Mouse (Mus musculus): ENCODE results near the gene Ak6. TPM values are rescaled to one million over a fixed set of nuclear protein-coding genes. Genes with fewer than 3 reads are reported as not detected.

The Ak6 gene
- 17.4 and 20.7 TPM in 2 replicates for polyA plus RNA-seq (2012; rRNA removed)

DNA sequence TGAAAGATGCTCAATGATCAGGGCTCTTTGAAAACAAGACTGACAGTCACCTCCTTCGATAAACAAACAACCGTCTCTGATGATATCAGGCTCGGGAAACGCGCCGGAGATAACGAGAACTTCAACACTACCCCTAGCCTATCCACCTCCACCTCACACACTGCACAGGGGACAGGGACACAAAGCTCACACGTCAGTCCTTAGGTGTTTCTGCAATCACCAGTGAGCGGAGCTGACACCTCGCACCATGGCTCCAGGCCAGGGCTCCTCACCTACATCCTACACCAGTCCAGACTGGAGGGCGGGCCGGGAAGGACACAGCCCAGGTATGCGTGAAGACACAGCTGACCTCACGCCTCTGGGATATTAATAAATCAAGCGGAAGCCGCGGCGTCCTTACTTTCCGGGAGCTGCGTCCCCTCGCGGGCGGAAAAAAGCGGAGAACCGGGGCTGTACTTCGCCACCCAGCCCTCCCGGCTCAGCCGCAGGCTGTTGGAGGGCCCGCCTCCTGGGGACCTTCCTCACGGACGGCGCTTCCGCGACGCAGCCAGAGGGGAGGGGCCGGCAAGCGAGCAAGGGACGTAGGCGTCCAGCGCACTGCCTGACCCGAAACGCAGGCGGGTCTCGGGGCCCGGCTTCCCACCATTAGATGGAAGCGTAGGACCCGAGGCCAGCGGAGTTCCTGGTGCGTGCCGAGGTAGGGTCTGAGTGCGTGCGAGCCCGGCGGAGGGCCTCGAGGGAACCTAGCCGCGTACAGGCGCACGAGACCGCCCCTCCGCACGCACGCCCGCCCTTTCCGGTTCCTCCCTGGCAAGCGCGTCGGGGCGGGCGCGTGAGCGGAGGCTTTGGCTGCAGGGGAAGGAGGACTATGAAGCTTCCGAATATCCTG lies at the start of gene Ak6, which contains the start of gene Rad17:
Gene Ak6 (plus strand): TSS at position 430 of the 889 bp plus-strand sequence.
Gene Rad17 (minus strand): TSS at position 502 of the 889 bp plus-strand sequence.

DNA sequence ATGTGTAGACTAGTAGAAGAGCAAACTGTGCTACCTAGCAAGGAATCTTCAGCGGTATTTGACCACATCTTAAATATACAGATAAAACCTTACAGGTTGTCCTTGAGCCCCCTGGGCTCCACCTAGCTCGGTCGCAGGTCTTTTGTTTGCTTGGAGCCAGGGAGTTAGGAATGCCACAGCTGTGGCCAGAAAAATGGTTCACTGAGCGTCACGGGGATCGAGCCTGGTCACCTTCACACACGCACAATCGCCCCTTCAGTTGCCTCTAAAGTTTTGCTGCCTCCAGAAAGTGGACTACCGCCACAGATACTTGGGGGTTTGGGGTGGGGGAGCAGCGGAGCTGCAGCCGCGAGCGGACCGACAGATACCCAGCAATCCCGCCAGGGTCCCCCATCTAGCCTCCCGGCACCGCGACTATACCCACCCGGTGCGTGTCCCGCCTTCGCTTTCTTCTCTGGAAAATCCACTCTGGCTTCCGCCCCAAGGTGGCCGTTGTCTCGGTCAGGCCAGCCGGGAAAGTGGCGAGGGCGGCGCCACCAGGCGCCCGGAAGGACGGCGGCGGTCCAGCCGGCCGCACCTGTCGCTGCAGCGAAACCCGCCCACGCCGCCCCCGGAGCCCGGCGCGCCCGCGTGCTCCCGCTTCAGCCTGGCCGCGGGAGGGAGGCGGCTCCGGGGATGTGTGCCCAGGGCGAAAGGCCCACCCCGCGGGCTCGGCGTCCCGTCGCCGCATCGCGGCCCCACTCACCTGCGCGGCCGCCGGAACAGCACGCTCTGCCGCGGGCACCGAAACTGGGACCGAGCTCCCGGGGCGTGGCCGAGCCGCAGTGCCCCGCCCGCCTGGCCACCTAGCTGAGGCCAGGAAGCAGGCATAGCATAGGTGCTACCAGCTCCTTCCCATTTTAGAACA lies 34.3 kb upstream of the Ak6 start, which contains the start of gene Marveld2:
Gene Marveld2 (minus strand): TSS at position 791 of the 907 bp plus-strand sequence.

GRCm38 (mm10) chr13:100651439-100652186 lies 834 bp downstream of the Ak6 start, which contains the start of gene Taf9:
TSS of gene Taf9 (plus strand) at chr13:100651579.

GRCm38 (mm10) chr13:100669291-100670022 lies 18.7 kb downstream of the Ak6 start, which contains the start of gene Ccdc125:
TSS of gene Ccdc125 (plus strand) at chr13:100669717.

Other genes starting within 250 kb of the Ak6 start
- 0.34 and 0.39 TPM in 2 replicates for gene Naip1, start 198.1 kb upstream of the Ak6 start, polyA plus RNA-seq (2012; rRNA removed)
- 17.7 and 26.7 TPM in 2 replicates for gene Gtf2h2, start 158.4 kb upstream of the Ak6 start, polyA plus RNA-seq (2012; rRNA removed)
- gene Ocln, start 98.3 kb upstream of the Ak6 start, polyA plus RNA-seq (2012; rRNA removed), result 2.0 and 2.1 TPM in 2 replicates
- gene Marveld2, start 34.0 kb upstream of the Ak6 start, polyA plus RNA-seq (2012; rRNA removed), result 4.5 and 4.7 TPM in 2 replicates
- gene Rad17, start 72 bp downstream of the Ak6 start, polyA plus RNA-seq (2012; rRNA removed), result 2.1 TPM in 2 replicates
- 4.1 and 6.4 TPM in 2 replicates for gene Taf9, start 600 bp downstream of the Ak6 start, polyA plus RNA-seq (2012; rRNA removed)
- gene Ccdc125, start 18.7 kb downstream of the Ak6 start, polyA plus RNA-seq (2012; rRNA removed), result 0.83 and 0.90 TPM in 2 replicates
- 12.4 and 15.0 TPM in 2 replicates for gene Cdk7, start 80.0 kb downstream of the Ak6 start, polyA plus RNA-seq (2012; rRNA removed)
- gene Mrps36, start 93.7 kb downstream of the Ak6 start, polyA plus RNA-seq (2012; rRNA removed), result 15.4 and 22.5 TPM in 2 replicates
- 0.12 and 0.97 TPM in 2 replicates for gene Cenph, start 124.9 kb downstream of the Ak6 start, polyA plus RNA-seq (2012; rRNA removed)
- 15.8 and 23.9 TPM in 2 replicates for gene Ccnb1, start 135.6 kb downstream of the Ak6 start, polyA plus RNA-seq (2012; rRNA removed)
- gene Slc30a5, start 182.4 kb downstream of the Ak6 start, polyA plus RNA-seq (2012; rRNA removed), result 26.6 and 34.1 TPM in 2 replicates